Mouse (Mus musculus): ENCODE measurements around the gene Svs3b. TPM values are rescaled to one million over a fixed set of nuclear protein-coding genes. Genes with fewer than 3 reads are reported as not detected.

Gene Svs3b
- not detected for polyA plus RNA-seq (2015; fragmentation: Illumina TruSeq; extraction: RNeasy Lipid Tissue Mini Kit (QIAGEN cat#74804); ENCODE audit: low read depth, low replicate concordance)

GRCm38 (mm10) chr2:164256540-164256939 is at the start of gene Svs3b:
TSS of gene Svs3b (minus strand) at chr2:164256640.

GRCm38 (mm10) chr2:164288968-164289367 is 32.5 kb upstream of the Svs3b start, which contains the start of gene Svs3a:
TSS of gene Svs3a (plus strand) at chr2:164289268.

GRCm38 (mm10) chr2:164278359-164278758 is 21.9 kb upstream of the Svs3b start, which contains the start of gene Svs4:
TSS of gene Svs4 (minus strand) at chr2:164278459.

GRCm38 (mm10) chr2:164238366-164238765 is 18.1 kb downstream of the Svs3b start, which contains the start of gene Svs2:
TSS of gene Svs2 (minus strand) at chr2:164238466.

GRCm38 (mm10) chr2:164221522-164221921 is 34.9 kb downstream of the Svs3b start, which contains the start of gene Wfdc15b:
TSS of gene Wfdc15b (minus strand) at chr2:164221660.

Other genes starting within 250 kb of the Svs3b start
- 0.86 TPM for gene Pabpc1l, start 231.2 kb downstream of the Svs3b start, polyA plus RNA-seq (2015; fragmentation: Illumina TruSeq; extraction: RNeasy Lipid Tissue Mini Kit (QIAGEN cat#74804); ENCODE audit: low read depth, low replicate concordance)
- gene Stk4, start 186.3 kb downstream of the Svs3b start, polyA plus RNA-seq (2015; fragmentation: Illumina TruSeq; extraction: RNeasy Lipid Tissue Mini Kit (QIAGEN cat#74804); ENCODE audit: low read depth, low replicate concordance) = 22.5 TPM
- gene Tomm34, start 185.5 kb downstream of the Svs3b start, polyA plus RNA-seq (2015; fragmentation: Illumina TruSeq; extraction: RNeasy Lipid Tissue Mini Kit (QIAGEN cat#74804); ENCODE audit: low read depth, low replicate concordance) = 78.4 TPM
- 14.4 TPM for gene Kcns1, start 85.5 kb downstream of the Svs3b start, polyA plus RNA-seq (2015; fragmentation: Illumina TruSeq; extraction: RNeasy Lipid Tissue Mini Kit (QIAGEN cat#74804); ENCODE audit: low read depth, low replicate concordance)
- gene Wfdc5, start 73.9 kb downstream of the Svs3b start, polyA plus RNA-seq (2015; fragmentation: Illumina TruSeq; extraction: RNeasy Lipid Tissue Mini Kit (QIAGEN cat#74804); ENCODE audit: low read depth, low replicate concordance) = not detected
- gene Wfdc12, start 66.0 kb downstream of the Svs3b start, polyA plus RNA-seq (2015; fragmentation: Illumina TruSeq; extraction: RNeasy Lipid Tissue Mini Kit (QIAGEN cat#74804); ENCODE audit: low read depth, low replicate concordance) = not detected
- not detected for gene Wfdc15a, start 56.5 kb downstream of the Svs3b start, polyA plus RNA-seq (2015; fragmentation: Illumina TruSeq; extraction: RNeasy Lipid Tissue Mini Kit (QIAGEN cat#74804); ENCODE audit: low read depth, low replicate concordance)
- not detected for gene Wfdc15b, start 35.0 kb downstream of the Svs3b start, polyA plus RNA-seq (2015; fragmentation: Illumina TruSeq; extraction: RNeasy Lipid Tissue Mini Kit (QIAGEN cat#74804); ENCODE audit: low read depth, low replicate concordance)
- not detected for gene Svs2, start 18.2 kb downstream of the Svs3b start, polyA plus RNA-seq (2015; fragmentation: Illumina TruSeq; extraction: RNeasy Lipid Tissue Mini Kit (QIAGEN cat#74804); ENCODE audit: low read depth, low replicate concordance)
- not detected for gene Svs4, start 21.8 kb upstream of the Svs3b start, polyA plus RNA-seq (2015; fragmentation: Illumina TruSeq; extraction: RNeasy Lipid Tissue Mini Kit (QIAGEN cat#74804); ENCODE audit: low read depth, low replicate concordance)
- gene Svs3a, start 32.6 kb upstream of the Svs3b start, polyA plus RNA-seq (2015; fragmentation: Illumina TruSeq; extraction: RNeasy Lipid Tissue Mini Kit (QIAGEN cat#74804); ENCODE audit: low read depth, low replicate concordance) = not detected
- gene Svs6, start 60.1 kb upstream of the Svs3b start, polyA plus RNA-seq (2015; fragmentation: Illumina TruSeq; extraction: RNeasy Lipid Tissue Mini Kit (QIAGEN cat#74804); ENCODE audit: low read depth, low replicate concordance) = not detected
- gene Svs5, start 76.1 kb upstream of the Svs3b start, polyA plus RNA-seq (2015; fragmentation: Illumina TruSeq; extraction: RNeasy Lipid Tissue Mini Kit (QIAGEN cat#74804); ENCODE audit: low read depth, low replicate concordance) = not detected
- gene Slpi, start 132.5 kb upstream of the Svs3b start, polyA plus RNA-seq (2015; fragmentation: Illumina TruSeq; extraction: RNeasy Lipid Tissue Mini Kit (QIAGEN cat#74804); ENCODE audit: low read depth, low replicate concordance) = not detected
- gene Rbpjl, start 146.5 kb upstream of the Svs3b start, polyA plus RNA-seq (2015; fragmentation: Illumina TruSeq; extraction: RNeasy Lipid Tissue Mini Kit (QIAGEN cat#74804); ENCODE audit: low read depth, low replicate concordance) = 0.13 TPM
- gene Matn4, start 148.5 kb upstream of the Svs3b start, polyA plus RNA-seq (2015; fragmentation: Illumina TruSeq; extraction: RNeasy Lipid Tissue Mini Kit (QIAGEN cat#74804); ENCODE audit: low read depth, low replicate concordance) = 6.6 TPM
- gene Sdc4, start 187.2 kb upstream of the Svs3b start, polyA plus RNA-seq (2015; fragmentation: Illumina TruSeq; extraction: RNeasy Lipid Tissue Mini Kit (QIAGEN cat#74804); ENCODE audit: low read depth, low replicate concordance) = 50.0 TPM
- 50.2 TPM for gene Sys1, start 200.3 kb upstream of the Svs3b start, polyA plus RNA-seq (2015; fragmentation: Illumina TruSeq; extraction: RNeasy Lipid Tissue Mini Kit (QIAGEN cat#74804); ENCODE audit: low read depth, low replicate concordance)
- gene Gm20458, start 204.3 kb upstream of the Svs3b start, polyA plus RNA-seq (2015; fragmentation: Illumina TruSeq; extraction: RNeasy Lipid Tissue Mini Kit (QIAGEN cat#74804); ENCODE audit: low read depth, low replicate concordance) = not detected
- not detected for gene Trp53tg5, start 217.1 kb upstream of the Svs3b start, polyA plus RNA-seq (2015; fragmentation: Illumina TruSeq; extraction: RNeasy Lipid Tissue Mini Kit (QIAGEN cat#74804); ENCODE audit: low read depth, low replicate concordance)
- gene Dbndd2, start 229.5 kb upstream of the Svs3b start, polyA plus RNA-seq (2015; fragmentation: Illumina TruSeq; extraction: RNeasy Lipid Tissue Mini Kit (QIAGEN cat#74804); ENCODE audit: low read depth, low replicate concordance) = 233 TPM
- gene Pigt, start 240.9 kb upstream of the Svs3b start, polyA plus RNA-seq (2015; fragmentation: Illumina TruSeq; extraction: RNeasy Lipid Tissue Mini Kit (QIAGEN cat#74804); ENCODE audit: low read depth, low replicate concordance) = 56.1 TPM

All from brain, adult 10 weeks (tissue).